Mouse (Mus musculus) liver, adult (tissue): ENCODE data around the gene Hist1h2ah.
"Not testable (repeated sequence)": the region's sequence is repeated elsewhere in the genome, so short reads cannot be mapped to it uniquely, and the experiment has no call there.

Experiments
- GATA4 ChIP-seq: IDR thresholded peaks from 2 replicates; pipeline ENCODE4 v1.6.1; 2014; ENCODE audit warnings: mild to moderate bottlenecking, low read length; ENCODE audit not compliant: insufficient replicate concordance

The Hist1h2ah gene

DNA sequence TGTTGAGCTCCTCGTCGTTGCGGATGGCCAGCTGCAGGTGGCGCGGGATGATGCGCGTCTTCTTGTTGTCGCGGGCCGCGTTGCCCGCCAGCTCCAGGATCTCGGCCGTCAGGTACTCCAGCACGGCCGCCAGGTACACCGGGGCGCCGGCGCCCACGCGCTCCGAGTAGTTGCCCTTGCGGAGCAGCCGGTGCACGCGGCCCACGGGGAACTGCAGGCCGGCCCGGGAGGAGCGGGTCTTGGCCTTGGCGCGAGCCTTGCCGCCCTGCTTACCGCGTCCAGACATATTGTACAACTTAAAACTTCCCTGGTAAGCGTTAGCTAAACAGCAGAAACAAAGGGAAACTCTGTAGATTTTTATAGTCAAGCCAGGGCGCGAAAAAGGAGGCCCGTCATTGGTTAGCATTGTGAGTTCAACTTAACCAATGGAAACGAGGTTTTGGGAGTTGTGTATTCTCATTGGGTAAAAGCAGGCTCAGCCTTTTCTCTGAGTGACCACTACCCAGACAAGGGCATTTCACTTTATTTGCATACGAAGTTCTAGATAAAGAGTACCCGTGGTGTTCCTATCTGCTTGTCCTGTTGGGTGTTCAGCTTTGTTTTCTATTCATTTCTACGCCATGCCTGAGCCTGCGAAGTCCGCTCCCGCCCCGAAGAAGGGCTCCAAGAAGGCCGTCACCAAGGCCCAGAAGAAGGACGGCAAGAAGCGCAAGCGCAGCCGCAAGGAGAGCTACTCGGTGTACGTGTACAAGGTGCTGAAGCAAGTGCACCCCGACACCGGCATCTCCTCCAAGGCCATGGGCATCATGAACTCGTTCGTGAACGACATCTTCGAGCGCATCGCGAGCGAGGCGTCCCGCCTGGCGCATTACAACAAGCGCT lies at the start of gene Hist1h2ah, which contains the start of gene Hist1h2bk:
Gene Hist1h2ah (minus strand): TSS at position 302 of the 882 bp plus-strand sequence.
Gene Hist1h2bk (plus strand): TSS at position 604 of the 882 bp plus-strand sequence.
- TF ChIP-seq GATA4 = peak; percentile 39; the same call in 1 of the 2 replicates

DNA sequence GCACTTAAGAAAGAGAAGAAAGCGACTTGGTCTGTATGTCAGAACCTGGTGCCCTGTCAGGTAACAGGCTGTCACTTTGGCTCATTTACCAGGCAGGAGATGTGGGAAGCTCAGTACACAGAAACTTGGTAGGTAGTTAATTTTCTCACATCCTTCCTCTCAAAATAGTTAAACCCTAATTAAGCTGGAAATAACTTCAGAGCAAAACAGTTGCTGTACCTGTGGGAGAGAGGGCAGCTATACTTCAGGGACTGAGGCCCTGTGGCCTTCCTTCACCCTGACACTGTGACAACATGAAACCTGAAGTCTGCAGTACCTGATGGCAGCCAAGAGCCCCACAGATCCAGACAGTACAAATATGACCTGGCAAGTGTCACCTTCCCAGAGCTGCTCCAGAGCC lies 48.8 kb upstream of the Hist1h2ah start, which contains the start of gene Vmn1r188:
Gene Vmn1r188 (plus strand): TSS at position 301 of the 400 bp plus-strand sequence.
- not testable (repeated sequence) for TF ChIP-seq GATA4

DNA sequence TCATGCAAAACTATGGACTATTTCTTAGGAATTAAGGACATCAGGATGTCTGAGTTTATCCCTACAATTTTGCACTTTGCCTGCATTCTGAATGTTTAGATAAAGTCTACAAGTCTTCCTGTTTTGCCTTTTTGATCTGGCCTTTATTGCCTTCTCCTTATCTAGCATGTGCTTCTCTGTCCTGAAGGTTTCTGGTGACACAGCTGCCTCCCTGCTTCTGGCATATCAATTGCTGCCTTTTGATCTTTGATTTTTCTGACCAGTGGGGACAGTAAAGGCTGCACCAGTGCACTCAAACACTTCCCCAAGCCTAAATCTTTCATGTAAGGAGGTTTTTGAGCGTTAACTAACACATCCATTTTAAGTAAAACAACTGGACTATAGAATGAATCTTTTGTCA lies 28.1 kb upstream of the Hist1h2ah start:
- TF ChIP-seq GATA4 = no peak

- no peak for TF ChIP-seq GATA4
These were observed 26.1 kb upstream of the Hist1h2ah start for GRCm38 (mm10) chr13:22061422-22061821.

DNA sequence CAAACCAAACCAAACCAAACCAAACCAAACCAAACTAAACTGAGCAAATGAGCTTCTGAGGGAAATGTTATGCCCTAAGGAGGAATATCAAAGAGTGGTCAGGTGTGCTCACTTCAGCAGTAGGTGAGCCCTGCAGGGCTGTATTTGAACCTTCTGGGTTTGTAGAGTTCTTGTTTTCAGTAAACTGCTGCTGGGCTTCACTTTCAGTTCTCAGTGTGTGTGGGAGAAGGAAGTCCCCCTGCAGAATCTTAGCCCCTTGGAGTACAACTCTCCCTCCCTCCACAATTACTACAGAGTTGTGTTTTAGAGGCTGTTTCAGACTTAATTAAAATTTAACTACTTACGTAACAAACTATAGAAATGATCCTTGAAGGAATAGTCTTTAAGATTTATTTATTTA lies 18.4 kb upstream of the Hist1h2ah start:
- TF ChIP-seq GATA4 = no peak

DNA sequence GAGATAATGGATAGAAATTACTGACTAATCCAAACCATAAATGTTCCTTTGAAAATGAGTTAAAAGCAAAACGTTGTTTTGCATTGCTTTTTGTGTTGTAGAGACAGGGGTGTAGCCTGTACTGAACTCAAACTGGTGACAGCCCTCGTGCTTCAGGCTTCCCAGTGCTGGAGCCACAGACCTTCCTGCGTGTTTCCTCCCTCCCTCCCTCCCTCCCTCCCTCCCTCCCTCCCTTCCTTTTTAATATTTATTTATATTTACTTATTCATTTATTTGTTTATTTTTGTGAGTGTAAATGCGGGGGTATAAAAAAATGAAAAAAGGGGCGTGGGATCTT lies 16.1 kb upstream of the Hist1h2ah start:
- no peak for TF ChIP-seq GATA4

DNA sequence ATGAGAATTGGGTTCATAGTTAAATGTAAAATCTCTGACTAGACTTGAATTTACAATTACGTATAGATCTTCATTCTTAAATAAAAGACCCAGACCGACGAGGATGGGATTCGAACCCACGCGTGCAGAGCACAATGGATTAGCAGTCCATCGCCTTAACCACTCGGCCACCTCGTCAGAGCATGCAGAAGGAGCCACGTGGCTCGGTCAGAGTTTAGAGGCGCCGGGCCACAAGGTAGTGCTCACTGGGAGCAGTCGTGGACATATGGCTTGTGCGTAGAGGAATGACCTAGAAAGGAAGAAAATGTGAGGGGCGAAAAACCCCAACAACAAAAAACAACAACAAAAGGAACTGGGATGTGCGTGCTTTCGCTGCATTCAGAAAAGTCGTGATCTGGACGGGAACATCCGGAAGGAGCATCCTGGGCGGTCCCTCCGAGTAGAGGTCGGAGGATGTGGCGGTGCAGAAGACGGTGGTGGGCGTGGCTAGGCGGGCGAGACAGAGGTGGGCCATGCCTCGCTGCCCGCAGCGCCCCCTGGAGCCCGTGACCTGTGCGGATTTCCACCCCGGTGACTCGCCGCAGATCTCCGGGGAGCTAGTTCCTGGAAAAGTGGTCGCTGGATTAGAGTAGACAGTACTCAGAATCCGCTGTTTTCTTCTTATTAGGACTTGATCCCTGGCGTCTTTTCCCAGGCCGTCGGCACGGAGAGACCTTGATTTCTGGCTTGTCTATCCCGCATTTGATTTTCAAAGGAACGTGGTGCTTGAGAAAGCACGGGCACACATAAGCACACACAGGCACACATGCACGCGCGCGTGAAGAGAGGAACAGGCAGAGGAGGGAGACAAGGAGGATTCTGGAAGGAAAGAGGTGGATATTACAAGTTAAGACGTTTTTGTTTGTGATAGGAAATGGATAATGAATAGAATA lies 15.5 kb upstream of the Hist1h2ah start:
- TF ChIP-seq GATA4 = peak; percentile 52; the same call in 1 of the 2 replicates

DNA sequence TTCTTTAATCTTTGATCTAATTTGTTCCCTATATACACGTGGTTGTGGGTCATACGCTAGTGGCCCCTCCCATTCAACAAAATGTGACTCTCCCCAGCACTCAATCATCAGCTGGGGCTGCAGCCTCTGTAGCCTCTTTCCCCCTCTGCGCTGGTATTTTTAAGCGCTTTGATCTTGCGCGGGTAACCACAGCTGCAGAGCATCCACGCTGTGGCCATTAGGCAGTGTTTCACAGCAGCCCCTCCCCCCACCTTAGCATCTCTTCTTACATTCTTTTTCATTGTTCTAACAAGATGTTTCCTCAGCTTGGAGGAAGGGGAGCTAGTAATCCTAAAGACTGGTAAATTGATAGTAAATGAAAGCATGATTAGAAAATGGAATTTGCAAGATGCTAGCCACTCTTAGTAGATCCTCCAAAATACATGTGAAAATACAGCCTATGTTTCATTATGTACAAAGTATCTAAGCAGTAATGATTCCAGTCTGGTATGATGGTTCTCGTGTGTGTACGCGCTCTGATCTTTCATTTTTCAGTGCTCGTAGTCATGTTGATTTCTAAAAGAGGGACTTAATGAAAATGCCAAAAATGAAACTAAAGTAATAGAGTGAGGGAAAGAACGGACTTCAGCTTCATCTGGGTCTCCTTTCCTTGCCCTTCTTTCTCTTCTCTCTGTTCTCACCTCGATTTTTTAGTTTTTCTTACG lies 14.5 kb upstream of the Hist1h2ah start:
- TF ChIP-seq GATA4 = no peak

- no peak for TF ChIP-seq GATA4
These were observed 13.7 kb upstream of the Hist1h2ah start for GRCm38 (mm10) chr13:22049041-22049440.

GRCm38 (mm10) chr13:22045311-22045710 lies 9.9 kb upstream of the Hist1h2ah start:
- TF ChIP-seq GATA4 = no peak

GRCm38 (mm10) chr13:22044432-22045155 lies 9.2 kb upstream of the Hist1h2ah start:
- no peak for TF ChIP-seq GATA4

DNA sequence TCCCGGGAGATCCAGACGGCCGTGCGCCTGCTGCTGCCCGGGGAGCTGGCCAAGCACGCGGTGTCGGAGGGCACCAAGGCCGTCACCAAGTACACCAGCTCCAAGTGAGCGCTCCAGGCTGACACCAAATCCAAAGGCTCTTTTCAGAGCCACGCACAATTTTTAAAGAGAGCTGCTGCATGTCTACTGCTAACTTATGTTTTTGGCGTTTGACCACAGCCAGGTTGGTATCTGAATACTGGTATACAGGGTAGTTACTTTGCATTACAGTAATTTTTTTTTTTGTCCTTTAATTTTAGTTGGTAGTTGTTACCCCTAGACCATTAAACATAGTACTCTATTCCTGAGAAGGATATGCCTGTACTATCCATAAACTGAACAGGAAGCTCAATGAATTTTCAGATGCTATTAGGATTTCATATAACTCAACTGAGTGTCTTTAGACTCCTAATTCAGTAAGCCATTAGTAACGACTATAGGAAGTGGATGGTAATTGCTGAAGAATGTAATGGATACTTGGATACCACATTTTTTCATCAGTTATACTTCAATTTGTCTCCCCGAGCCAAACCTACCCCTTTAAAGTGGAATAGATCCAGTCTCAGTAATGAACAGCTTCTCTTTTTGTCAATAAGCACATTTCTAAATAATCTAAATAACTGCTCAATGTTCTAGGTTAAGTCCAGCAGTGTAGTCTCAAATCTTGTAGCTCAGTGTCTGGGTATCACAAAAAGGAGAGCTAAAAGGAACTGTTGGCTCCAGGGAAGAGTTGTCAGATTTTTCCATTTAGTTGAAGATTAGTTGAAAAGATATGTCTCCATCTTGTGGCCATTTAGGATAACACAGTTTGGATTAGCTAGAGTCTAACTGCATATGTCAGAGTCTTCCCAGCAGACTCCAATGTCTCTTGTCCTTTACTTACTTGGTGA lies 8.4 kb upstream of the Hist1h2ah start:
- TF ChIP-seq GATA4 = no peak
